Mouse (Mus musculus): Measurements from ENCODE around the gene Cyp4f18.
"Not testable (repeated sequence)": the region's sequence is repeated elsewhere in the genome, so short reads cannot be mapped to it uniquely, and the experiment has no call there.

Gene Cyp4f18

DNA sequence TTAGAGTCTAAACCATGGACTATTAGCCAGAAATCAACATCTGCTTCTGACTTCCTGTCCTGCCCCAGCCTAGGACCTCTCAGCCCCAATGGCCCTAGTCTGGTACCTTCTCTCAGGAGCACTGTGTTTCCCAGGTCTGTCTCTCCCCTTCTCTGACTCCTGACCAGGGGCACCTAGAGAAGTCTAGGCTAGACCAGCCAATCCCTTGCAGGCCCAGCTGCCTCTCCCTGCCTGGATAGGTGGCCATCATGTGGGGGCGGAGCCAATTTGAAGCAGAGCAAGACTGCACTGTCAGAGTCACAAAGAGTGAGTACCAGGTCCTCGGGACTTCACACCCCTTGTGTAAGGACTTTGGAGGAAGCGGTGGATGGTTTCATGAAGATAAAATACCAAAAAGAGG, at the start of gene Cyp4f18:
Gene Cyp4f18, minus strand, starts transcription at position 154 of the 400 bp plus-strand sequence.
- DNase-seq, result no peak

GRCm38 (mm10) chr8:72057643-72058042, 48.2 kb upstream of the Cyp4f18 start:
- DNase-seq, result not testable (repeated sequence)

DNA sequence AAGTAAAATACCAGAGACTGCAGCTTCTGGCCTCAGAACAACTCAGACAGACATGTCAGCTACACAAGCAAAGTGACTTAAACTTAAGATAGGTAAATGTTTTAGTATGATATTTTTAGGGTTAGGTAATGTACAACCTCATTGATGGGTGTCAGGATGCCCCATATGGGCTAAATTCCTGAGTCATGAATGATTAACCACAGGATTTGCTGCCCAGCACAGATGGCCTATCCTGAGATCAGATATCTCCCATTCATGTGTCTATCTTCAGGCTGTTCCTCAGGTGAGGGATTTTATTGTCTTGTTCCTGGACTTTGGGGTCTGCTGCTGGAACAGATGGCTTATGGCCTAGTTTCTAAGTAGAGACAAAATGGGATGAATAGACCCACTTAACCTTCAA, 45.2 kb upstream of the Cyp4f18 start:
- DNase-seq, result not testable (repeated sequence)

GRCm38 (mm10) chr8:72042493-72042892, 33.1 kb upstream of the Cyp4f18 start:
- no peak for DNase-seq

- not testable (repeated sequence) for DNase-seq
These were observed 31.5 kb upstream of the Cyp4f18 start, which contains the start of gene Olfr372 for GRCm38 (mm10) chr8:72040918-72041317. Gene Olfr372, plus strand, starts transcription at chr8:72041218.

DNA sequence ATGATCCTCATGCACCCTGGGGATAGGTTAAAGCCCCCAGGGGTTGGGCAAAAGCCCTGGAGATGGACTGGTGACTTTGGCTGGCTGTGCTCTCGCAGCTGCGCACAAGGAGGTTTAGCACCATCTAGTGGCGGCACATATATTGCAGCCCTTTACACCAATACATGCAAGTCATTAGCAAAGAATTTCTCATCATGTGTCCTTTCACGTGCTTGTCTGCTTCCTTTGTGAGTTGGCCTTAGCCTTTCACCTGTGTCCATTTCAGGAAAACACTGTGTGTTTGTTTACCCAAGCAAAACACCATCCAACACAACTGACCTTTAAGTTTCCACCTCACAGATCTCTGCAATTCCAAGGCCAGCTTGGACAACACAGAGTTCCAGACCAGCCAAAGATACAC, 23.5 kb upstream of the Cyp4f18 start:
- peak; percentile 45 for DNase-seq

GRCm38 (mm10) chr8:72024886-72025285, 15.5 kb upstream of the Cyp4f18 start:
- peak; percentile 32 for DNase-seq

DNA sequence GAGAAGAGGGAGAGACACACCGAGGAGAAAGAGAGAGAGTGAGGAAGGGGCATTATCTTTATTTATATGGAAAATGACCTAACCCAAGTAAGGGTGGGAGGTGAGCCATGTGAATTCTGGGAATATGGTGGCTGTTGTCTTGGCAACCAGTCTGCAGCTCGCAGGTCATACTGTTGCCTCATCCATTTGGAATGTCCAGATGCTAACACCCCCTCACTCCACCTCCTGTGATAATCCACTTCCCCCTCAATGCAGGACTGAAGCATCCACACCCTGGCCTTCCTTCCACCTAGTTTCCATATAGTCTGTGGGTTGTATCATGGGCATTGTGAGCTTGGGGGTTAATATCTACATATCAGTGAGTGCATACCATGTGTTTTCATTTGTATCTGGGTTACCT, 10.4 kb upstream of the Cyp4f18 start:
- DNase-seq, result no peak

GRCm38 (mm10) chr8:72019022-72019421, 9.6 kb upstream of the Cyp4f18 start:
- DNase-seq, result not testable (repeated sequence)

- no peak for DNase-seq
These were observed 8.7 kb upstream of the Cyp4f18 start for GRCm38 (mm10) chr8:72018141-72018540.

DNA sequence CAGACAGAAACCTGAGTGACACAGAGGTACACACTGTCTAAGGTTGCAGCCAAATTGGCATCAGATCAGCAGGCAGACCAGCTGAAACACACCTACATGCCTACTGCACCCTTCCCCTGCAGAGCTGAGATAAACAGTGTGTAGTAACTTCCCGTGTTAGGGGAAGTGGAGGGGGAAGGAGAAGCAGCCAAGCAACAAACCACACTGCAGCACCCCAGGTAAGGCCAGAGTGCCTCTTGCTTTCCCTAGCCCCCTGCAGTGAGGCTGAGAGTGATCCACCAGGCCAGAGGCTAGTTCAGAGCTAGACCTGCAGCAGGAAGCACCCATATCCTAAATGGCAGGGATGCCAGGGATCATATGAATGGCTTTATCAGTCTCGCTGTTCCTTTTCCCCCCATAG, 7.9 kb upstream of the Cyp4f18 start:
- DNase-seq, result not testable (repeated sequence)

GRCm38 (mm10) chr8:72013506-72014228, 4.2 kb upstream of the Cyp4f18 start:
- not testable (repeated sequence) for DNase-seq

GRCm38 (mm10) chr8:72008134-72008641, 1.2 kb downstream of the Cyp4f18 start:
- DNase-seq, result no peak

DNA sequence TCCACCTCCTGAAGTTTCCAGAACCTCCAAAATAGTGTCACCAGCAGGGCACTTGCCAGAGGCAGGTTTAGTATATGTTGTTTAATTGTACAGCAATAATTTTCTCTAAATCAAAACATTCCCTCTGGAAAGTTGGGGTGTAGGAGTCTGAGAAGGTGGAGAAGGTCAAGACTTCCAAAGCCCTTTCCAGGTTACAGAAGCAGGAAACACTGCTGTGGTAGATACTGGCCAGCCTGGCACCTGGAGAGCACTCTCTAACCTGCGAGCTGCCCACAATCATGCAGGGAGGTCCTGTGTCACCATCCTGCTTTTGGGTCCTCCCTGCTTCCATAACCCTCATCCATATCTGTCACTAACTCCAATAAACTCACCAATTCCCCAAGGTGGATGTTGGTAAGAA, 2.7 kb downstream of the Cyp4f18 start:
- no peak for DNase-seq

DNA sequence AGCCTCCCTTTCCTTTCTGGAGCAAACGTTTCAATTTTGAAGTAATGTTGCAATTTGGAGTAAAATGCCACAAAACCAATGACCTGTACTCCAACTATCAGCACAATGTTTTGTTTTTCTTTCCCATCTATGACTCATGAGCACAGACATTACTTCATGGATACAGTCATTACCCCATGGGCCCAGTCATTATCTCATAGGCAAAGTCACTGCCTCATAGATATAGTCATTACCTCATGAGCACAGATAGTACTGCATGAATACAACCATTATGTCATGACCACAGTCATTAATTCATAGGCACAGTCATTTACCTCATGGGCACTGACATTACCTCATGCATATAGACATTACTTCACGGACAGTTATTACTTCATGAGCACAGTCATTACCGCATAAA, 3.5 kb downstream of the Cyp4f18 start:
- DNase-seq, result no peak

- no peak for DNase-seq
These were observed 6.5 kb downstream of the Cyp4f18 start for GRCm38 (mm10) chr8:72002942-72003341.

GRCm38 (mm10) chr8:72000223-72000622, 9.2 kb downstream of the Cyp4f18 start:
- no peak for DNase-seq

DNA sequence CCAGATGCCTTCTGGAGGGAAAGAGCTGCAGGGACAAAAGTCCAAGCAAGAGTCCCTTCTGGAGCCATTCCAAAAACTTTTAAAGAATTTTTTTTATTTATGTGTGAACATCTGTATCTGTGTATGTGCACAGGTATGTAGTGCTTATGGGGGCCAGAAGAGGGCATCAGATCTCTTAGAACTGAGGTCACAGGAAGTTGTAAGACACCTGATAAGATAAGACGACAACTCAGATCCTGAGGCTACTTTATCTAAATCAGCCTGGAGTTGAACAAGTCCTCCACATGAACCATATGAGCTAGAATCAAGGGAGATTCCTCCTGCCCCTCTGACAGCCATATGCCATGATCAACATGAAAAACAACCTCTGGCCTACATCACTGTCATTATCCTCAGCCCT, 10.0 kb downstream of the Cyp4f18 start:
- no peak for DNase-seq

GRCm38 (mm10) chr8:71988867-71989599, 20.4 kb downstream of the Cyp4f18 start:
- DNase-seq, result no peak

DNA sequence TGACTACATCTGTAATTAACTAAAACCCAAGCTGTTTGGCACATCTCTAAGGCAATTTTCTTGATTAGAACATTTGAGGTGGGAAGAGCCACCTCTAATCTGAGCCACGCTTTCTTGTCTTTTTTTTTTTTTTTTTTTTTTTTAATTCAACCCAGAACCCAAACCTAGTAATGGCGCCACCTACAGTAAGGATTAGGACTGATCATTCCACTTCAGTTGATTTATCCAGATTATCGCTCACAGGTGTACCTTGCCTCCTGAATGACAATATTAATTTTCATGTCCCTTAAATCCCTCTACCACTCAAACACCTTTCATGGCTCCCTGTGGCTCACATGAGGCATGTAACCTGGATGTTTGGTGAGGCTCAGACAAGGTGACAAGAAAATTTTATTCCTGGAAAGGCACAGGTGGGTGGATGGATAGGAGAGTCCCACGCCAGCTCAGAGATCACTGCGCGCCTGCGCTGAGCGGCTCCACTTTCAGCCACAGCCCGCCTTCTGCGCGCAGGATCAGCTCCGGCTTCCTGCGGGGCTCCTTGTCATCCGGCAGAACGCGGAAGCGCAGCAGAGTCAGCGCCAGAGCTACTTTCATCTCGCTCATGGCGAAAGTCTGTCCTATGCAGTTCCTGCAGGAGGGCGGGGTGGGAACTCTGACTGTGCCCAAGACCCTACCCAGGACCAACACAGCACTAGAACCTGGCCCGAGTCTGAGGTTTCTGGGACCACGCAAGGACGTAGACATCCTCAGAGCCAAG, 21.1 kb downstream of the Cyp4f18 start:
- peak; percentile 62 for DNase-seq

GRCm38 (mm10) chr8:71984601-71985000, 24.8 kb downstream of the Cyp4f18 start:
- no peak for DNase-seq

- no peak for DNase-seq
These were observed 28.0 kb downstream of the Cyp4f18 start for GRCm38 (mm10) chr8:71981456-71981855.

DNA sequence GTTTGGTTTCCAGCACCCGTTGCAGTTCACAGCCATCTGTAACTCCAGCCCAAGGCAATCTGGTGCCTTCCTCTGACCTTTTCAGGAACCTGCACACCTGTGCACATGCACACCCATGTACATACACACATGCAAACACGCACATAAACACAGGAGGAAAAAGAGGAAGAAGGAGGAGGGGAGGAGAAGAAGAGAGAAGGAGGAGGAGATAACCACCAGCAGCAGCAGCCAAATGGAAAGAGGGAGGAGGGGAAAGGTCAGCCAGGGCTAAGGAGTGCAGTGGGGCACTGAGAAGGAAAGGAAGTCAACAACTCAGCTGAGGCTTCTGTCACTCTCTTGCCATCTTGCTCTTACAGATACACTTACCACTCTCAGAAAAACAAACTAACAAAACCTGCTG, 28.4 kb downstream of the Cyp4f18 start:
- DNase-seq, result no peak

All from cerebellum, adult 8-10 months (tissue).